Mouse (Mus musculus): ENCODE results near the gene Ddr1. TPM values are rescaled to one million over a fixed set of nuclear protein-coding genes. Genes with fewer than 3 reads are reported as not detected.

Ddr1 gene
- total RNA-seq (2023) = 10.0 TPM

DNA sequence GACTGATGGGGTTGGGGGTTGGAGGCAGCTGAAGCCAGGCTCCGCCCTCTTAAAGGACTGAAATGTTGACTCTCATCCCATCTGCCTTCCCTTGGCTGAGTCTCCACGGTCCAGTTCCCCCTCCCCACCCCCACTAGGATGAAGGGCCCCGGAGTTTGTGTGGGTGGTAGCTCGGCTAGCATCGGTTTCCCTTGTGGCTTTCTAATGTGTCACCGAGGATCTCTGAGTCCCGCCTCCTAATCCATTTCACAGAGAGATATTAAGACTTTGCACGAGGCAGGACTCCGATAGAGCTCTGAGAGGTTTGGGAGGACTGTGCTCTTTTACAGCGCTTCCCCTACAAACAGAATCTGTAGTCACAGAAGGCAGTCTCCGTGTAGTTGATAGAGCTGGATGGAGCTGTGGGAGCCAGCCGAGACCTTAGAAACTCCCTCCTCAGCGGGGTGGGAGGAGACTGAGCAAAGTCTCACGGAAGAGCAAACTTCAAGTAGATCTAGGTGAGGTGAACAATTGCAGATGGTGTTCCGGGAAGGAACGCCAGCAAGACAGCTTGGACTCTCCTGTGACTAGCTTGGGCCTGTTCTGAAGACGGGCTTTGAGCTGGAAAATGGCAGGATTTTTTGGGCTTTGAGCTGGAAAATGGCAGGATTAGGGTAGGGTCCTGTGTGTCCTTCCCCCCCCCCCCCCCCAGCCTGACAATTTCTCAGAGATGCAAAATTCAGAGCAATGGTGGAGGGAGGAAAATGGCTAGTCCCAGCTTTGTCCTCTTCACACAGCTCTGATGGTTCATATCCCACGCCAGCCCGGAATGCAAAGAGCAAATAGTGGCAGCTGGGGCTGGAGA lies at the start of gene Ddr1:
TSS of gene Ddr1 (minus strand) at position 1 of the 844 bp plus-strand sequence.

DNA sequence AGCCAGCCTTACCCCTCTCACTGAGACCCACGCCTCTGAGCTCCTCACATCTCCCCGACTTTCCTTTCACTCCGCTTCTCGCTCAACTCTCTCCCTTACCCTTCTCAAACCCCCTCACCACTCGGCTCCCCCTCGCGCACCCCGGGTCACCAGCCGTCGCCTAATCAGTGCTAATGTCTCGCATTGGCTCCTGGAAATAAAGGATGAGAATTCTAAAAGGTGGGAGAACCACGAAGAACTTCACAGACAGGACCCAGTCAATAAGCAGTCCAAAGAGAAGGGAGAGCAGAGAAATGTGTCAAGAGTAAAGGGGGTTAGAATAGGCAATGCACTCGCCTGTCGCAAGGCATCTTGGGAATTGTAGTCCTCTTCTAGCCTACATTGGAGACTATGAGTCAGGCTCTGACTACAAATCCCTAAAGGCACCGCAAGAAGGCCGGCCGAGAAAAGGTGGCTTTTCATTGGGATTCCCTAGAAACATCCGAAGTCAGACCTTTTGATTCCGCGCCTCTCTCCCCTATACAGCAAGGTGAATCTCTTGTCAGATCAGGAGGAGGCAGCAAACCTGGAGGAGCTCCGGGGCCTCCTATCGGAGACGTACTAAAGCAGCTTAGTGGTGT lies 30.9 kb downstream of the Ddr1 start, which contains the start of gene Gtf2h4:
TSS of gene Gtf2h4 (minus strand) at position 324 of the 620 bp plus-strand sequence.

DNA sequence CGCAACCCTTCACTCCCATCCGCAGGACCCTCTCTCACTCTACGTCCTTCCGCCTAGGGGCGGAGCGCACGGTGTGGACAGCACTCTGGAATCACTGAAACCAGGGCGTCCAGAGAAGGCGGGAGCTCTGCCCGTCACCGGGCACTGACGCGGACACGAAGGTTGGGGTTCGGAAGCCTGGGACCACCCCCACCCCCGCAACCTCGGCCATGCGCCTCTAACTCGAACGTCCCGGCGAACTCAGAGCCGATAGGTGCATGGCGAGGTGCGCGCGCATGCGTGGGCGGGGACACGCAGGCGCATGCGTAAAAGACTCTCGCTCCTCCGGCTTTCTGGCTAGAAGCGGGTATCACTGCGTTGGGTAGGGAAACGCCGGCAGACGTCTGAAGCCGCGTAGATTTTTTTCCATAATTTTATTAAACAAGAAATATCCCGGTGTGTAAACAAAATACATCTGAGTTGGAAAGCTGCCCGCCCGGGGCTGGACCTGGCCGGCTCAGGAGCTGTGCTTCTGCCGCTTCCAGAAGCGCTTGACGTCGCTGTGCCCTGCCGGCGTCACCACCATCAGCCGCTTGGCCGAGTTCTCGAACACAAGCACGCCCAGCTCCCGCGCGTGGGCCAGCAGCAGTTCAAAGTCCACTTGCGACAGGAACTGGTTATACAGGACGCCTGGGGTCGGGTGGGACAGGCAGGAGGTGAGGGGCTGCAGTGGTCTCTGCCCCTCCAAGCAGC lies 36.9 kb downstream of the Ddr1 start, which contains the start of gene Vars2:
TSS of gene Vars2 (minus strand) at position 259 of the 732 bp plus-strand sequence.

DNA sequence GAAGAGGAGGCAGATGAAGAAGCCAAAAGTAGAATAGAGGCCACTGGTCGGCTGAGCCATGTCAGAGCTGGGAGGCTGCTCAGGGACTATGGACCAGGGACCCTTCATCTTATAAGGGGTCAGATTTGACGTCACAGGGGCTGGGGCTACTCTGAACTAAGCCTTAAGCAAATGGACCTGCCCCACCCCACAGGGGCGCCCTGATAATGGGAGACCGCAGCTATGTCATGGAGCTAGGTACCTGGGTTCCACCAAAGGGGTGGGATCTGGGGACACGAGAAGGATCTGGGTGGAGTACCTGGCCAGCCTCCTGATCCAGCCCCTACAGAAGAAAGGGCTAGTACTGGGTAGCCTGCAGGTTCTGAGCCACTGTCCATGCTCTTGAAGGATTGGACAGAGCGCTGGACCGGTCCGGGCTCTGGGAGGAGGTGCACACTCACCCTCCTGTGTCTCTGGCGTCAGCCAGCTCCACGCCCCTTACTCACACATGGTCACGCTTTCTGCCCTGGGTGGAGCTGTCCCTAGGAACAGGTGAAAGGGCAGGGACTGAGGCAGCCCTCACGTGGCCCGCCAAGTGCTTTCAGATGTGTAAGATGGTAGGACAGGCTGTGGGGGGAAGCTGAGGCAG lies 60.7 kb downstream of the Ddr1 start, which contains the start of gene Mucl3:
TSS of gene Mucl3 (minus strand) at position 87 of the 628 bp plus-strand sequence.

Other genes starting within 250 kb of the Ddr1 start
- 62.6 TPM for gene H2-Q10, start 234.5 kb downstream of the Ddr1 start, total RNA-seq (2023)
- gene Pou5f1, start 198.6 kb downstream of the Ddr1 start, total RNA-seq (2023) = 1.3 TPM
- gene Tcf19, start 187.8 kb downstream of the Ddr1 start, total RNA-seq (2023) = 6.7 TPM
- 12.5 TPM for gene Cchcr1, start 187.5 kb downstream of the Ddr1 start, total RNA-seq (2023)
- not detected for gene Psors1c2, start 171.4 kb downstream of the Ddr1 start, total RNA-seq (2023)
- gene Cdsn, start 152.5 kb downstream of the Ddr1 start, total RNA-seq (2023) = not detected
- gene 2300002M23Rik, start 137.2 kb downstream of the Ddr1 start, total RNA-seq (2023) = not detected
- gene Sfta2, start 103.1 kb downstream of the Ddr1 start, total RNA-seq (2023) = not detected
- not detected for gene Gm9573, start 78.0 kb downstream of the Ddr1 start, total RNA-seq (2023)
- not detected for gene Mucl3, start 60.9 kb downstream of the Ddr1 start, total RNA-seq (2023)
- gene Vars2, start 37.0 kb downstream of the Ddr1 start, total RNA-seq (2023) = 45.6 TPM
- gene Gtf2h4, start 30.9 kb downstream of the Ddr1 start, total RNA-seq (2023) = 15.9 TPM
- gene Ier3, start 117.1 kb upstream of the Ddr1 start, total RNA-seq (2023) = 10.8 TPM
- 52.4 TPM for gene Flot1, start 118.6 kb upstream of the Ddr1 start, total RNA-seq (2023)
- gene Tubb5, start 133.7 kb upstream of the Ddr1 start, total RNA-seq (2023) = 692 TPM
- gene Mdc1, start 136.9 kb upstream of the Ddr1 start, total RNA-seq (2023) = 76.2 TPM
- 16.8 TPM for gene Nrm, start 156.7 kb upstream of the Ddr1 start, total RNA-seq (2023)
- gene Ppp1r18, start 161.0 kb upstream of the Ddr1 start, total RNA-seq (2023) = 239 TPM
- 109 TPM for gene Dhx16, start 175.2 kb upstream of the Ddr1 start, total RNA-seq (2023)
- gene 2310061I04Rik, start 192.8 kb upstream of the Ddr1 start, total RNA-seq (2023) = 23.7 TPM
- gene Atat1, start 205.5 kb upstream of the Ddr1 start, total RNA-seq (2023) = 8.6 TPM
- 67.6 TPM for gene Mrps18b, start 211.8 kb upstream of the Ddr1 start, total RNA-seq (2023)
- gene Ppp1r10, start 211.8 kb upstream of the Ddr1 start, total RNA-seq (2023) = 156 TPM

All from CD8-positive naive resting alpha-beta T cell, adult 57 days (primary cell).